Mouse (Mus musculus) hematopoietic stem cell, adult 5-6 weeks (primary cell): ENCODE measurements around the gene Prr5l. TPM values are rescaled to one million over a fixed set of nuclear protein-coding genes. Genes with fewer than 3 reads are reported as not detected.
A peak's percentile ranks its signal among the peaks of the same experiment; 100 is the strongest.

Source experiments
- ATAC-seq, 2 experiments: fragments of 125-278 bp in 1 of 2; replicated peaks in 1 of 2; 2 replicates each; pipeline ENCODE4 v1.8.0; 2016 to 2017; ENCODE audit warnings: inconsistent platforms in 2 of 2, mild to moderate bottlenecking in 2 of 2, moderate number of reproducible peaks in 2 of 2, low read depth in 1 of 2, moderate TSS enrichment in 1 of 2; ENCODE audit not compliant: low FRiP score in 2 of 2, poor library complexity in 2 of 2, severe bottlenecking in 2 of 2, insufficient read depth in 1 of 2, low TSS enrichment in 1 of 2
- total RNA-seq: library from RNA; stranded (forward); fragments of 172-1452, 232-1000 nt; gene quantifications from 2 replicates; pipeline ENCODE4 v1.2.3, GENCODE M21; 2017

The Prr5l gene
- total RNA-seq, 1 experiment from 2014 or later, result 0.69 TPM

GRCm38 (mm10) chr2:101809640-101810305 lies 73.1 kb downstream of the Prr5l start:
- no peak for ATAC-seq

GRCm38 (mm10) chr2:101807756-101808155 lies 75.1 kb downstream of the Prr5l start:
- ATAC-seq, result no peak

- no peak for ATAC-seq
Measured at GRCm38 (mm10) chr2:101802240-101802639, 80.6 kb downstream of the Prr5l start.

- ATAC-seq, result no peak
Measured at GRCm38 (mm10) chr2:101797901-101798250, 85.0 kb downstream of the Prr5l start.

- peak; percentile 33 to 43 for ATAC-seq
Measured at GRCm38 (mm10) chr2:101797166-101797900, 85.5 kb downstream of the Prr5l start.

GRCm38 (mm10) chr2:101796287-101797115 lies 86.3 kb downstream of the Prr5l start:
- ATAC-seq, result peak; percentile 68 to 85

- no peak for ATAC-seq
Measured at GRCm38 (mm10) chr2:101792130-101792529, 90.7 kb downstream of the Prr5l start.

- ATAC-seq, result no peak
Measured at GRCm38 (mm10) chr2:101783255-101783654, 99.6 kb downstream of the Prr5l start.

GRCm38 (mm10) chr2:101781357-101781777 lies 101.5 kb downstream of the Prr5l start:
- peak; percentile 79 to 92 for ATAC-seq

- ATAC-seq, result no peak
Measured at GRCm38 (mm10) chr2:101778080-101778479, 104.7 kb downstream of the Prr5l start.

- no peak for ATAC-seq
Measured at GRCm38 (mm10) chr2:101763503-101763902, 119.3 kb downstream of the Prr5l start.

- ATAC-seq, result peak; percentile 77 to 81
Measured at GRCm38 (mm10) chr2:101762955-101763386, 119.9 kb downstream of the Prr5l start.

GRCm38 (mm10) chr2:101762405-101762804 lies 120.4 kb downstream of the Prr5l start:
- peak; percentile 54 to 57 for ATAC-seq

GRCm38 (mm10) chr2:101761898-101762297 lies 120.9 kb downstream of the Prr5l start:
- no peak for ATAC-seq

- no peak for ATAC-seq
Measured at GRCm38 (mm10) chr2:101759523-101760277, 123.1 kb downstream of the Prr5l start.

GRCm38 (mm10) chr2:101757806-101758205 lies 125.0 kb downstream of the Prr5l start:
- no peak for ATAC-seq

- peak; percentile 63 to 83 for ATAC-seq
Measured at GRCm38 (mm10) chr2:101756069-101756753, 126.6 kb downstream of the Prr5l start.
